Mouse (Mus musculus) forebrain, embryonic 11.5 days (tissue): ENCODE results near the gene Cdc42bpb. TPM values are rescaled to one million over a fixed set of nuclear protein-coding genes. Genes with fewer than 3 reads are reported as not detected.

Experiments
- ATAC-seq: fragments of 200-750 bp; cut with Nextera tagmentation; replicated peaks from 2 replicates; pipeline ENCODE4 v1.8.0; 2017; ENCODE audit warnings: moderate TSS enrichment; ENCODE audit not compliant: low FRiP score
- DNase-seq: peaks from one replicate; pipeline ENCODE4 v3.0.0-alpha.2; 2017; ENCODE audit warnings: low spot score
- H3K27ac ChIP-seq: fragments of 300-500 bp; sonication (generic); 2 replicates; pipeline ENCODE4 v1.5.1; 2014; ENCODE audit warnings: low read depth, low read length
- H3K27me3 ChIP-seq: fragments of 300-500 bp; sonication (generic); 2 replicates; pipeline ENCODE4 v1.6.1; 2014; ENCODE audit warnings: mild to moderate bottlenecking, low read length, mixed read lengths; ENCODE audit not compliant: control insufficient read depth, insufficient read depth
- H3K36me3 ChIP-seq: fragments of 300-500 bp; sonication (generic); 2 replicates; pipeline ENCODE4 v1.6.1; 2014; ENCODE audit warnings: mild to moderate bottlenecking, low read length, moderate library complexity, mixed read lengths; ENCODE audit not compliant: control insufficient read depth, insufficient read depth
- H3K4me1 ChIP-seq: fragments of 300-500 bp; sonication (generic); replicated peaks from 2 replicates; pipeline ENCODE4 v1.6.1; 2014; ENCODE audit warnings: low read length, mixed read lengths; ENCODE audit not compliant: control insufficient read depth, insufficient read depth
- H3K4me2 ChIP-seq: fragments of 300-500 bp; sonication (generic); 2 replicates; pipeline ENCODE4 v1.6.1; 2014; ENCODE audit warnings: low read depth, mild to moderate bottlenecking, low read length, moderate library complexity, mixed read lengths; ENCODE audit not compliant: severe bottlenecking
- H3K4me3 ChIP-seq: fragments of 300-500 bp; sonication (generic); 2 replicates; pipeline ENCODE4 v1.5.1; 2014; ENCODE audit warnings: low read depth, low read length
- H3K9ac ChIP-seq: fragments of 300-500 bp; sonication (generic); 2 replicates; pipeline ENCODE4 v1.6.1; 2014; ENCODE audit warnings: low read length
- H3K9me3 ChIP-seq: fragments of 300-500 bp; sonication (generic); 2 replicates; pipeline ENCODE4 v1.6.1; 2016; ENCODE audit warnings: low read length, mixed read lengths; ENCODE audit not compliant: control insufficient read depth
- WGBS: fragments of 180-500 bp; shearing (Covaris S2); extraction: QIAGEN DNeasy Blood & Tissue Kit; methylation state at CpG from one replicate; pipeline ENCODE4 v1.1.7; 2014; 5-methylcytosine and 5-hydroxymethylcytosine counted together
- polyA plus RNA-seq: library from polyadenylated mRNA; unstranded; fragments of >200 nt; fragmentation: Nextera tagmentation; extraction: Ambion mirVana; gene quantifications from 2 replicates; pipeline ENCODE4 v1.2.1, GENCODE M21; 2014

The Cdc42bpb gene
- polyA plus RNA-seq, 1 experiment from 2014 or later = 44.0 TPM

DNA sequence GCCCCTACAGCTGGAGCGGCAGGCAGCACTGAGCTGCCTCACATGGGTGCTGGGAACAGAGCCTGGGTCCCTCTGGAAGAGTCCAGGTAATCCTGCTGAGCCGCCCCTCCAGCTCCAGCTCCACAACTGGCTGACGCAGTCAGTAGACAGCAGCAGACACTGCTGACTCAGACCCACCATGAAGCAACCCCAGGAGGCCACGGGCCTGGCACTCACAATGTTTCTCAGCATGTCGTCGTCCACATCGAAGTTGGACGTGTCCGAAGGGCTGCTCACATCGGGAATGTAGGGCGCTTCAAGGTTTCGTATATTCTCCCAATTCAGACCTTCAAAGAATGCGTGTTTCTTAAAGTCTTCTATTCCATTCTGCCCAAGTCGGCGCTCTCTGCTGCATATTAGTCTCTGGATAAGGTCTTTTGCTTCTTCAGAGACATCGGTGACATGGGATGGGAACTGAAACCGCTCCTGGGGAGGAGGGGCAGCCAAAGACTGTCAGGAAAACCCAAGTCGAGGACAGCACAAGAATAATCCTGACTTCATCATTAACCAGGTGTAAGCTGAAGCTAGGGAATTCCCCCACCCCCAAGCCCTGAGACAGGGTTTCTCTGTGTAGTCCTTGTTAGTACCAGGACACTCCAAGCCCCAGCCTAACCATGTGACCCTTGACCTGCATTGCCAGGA lies 51.6 kb downstream of the Cdc42bpb start:
- no peak for ATAC-seq
- DNase-seq = no peak
- H3K4me3 ChIP-seq = no peak overlapping the region
- no peaks in the 10 kb centered on the region for H3K9me3 ChIP-seq
- no peak overlapping the region for H3K4me2 ChIP-seq
- no peak overlapping the region for H3K27ac ChIP-seq
- H3K9ac ChIP-seq = no peak overlapping the region
- 94% methylated on average over 18 of the region's 18 CpGs for WGBS
- peaks cover 17% of the 10 kb centered on the region; the same call in 1 of the 2 replicates for H3K36me3 ChIP-seq
- no peaks in the 10 kb centered on the region for H3K27me3 ChIP-seq
- H3K4me1 ChIP-seq = no peaks in the 10 kb centered on the region

DNA sequence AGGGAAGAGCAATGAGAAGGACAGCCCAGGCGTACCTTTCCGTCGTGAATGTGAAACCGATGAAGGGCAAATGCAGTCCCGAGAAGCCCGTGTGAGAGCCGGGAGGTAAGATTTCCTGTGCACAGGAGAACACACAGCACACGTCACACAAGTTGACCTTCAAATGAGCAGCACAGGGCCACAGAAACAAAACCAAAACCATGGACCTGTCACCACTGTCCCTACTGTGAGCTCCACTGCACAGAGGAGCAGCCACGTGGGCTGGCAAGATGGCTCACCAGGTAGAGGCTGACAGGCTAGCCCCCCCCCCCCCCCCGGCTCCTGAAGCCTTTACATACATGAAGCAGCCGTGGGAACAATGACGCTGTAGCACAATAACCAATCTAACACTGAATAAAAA lies 52.6 kb downstream of the Cdc42bpb start:
- Histone ChIP-seq H3K9me3 (no peaks in the 10 kb centered on the region), H3K9ac (no peak overlapping the region), H3K27ac (no peak overlapping the region), H3K27me3 (no peaks in the 10 kb centered on the region), H3K4me2 (no peak overlapping the region), H3K4me3 (no peak overlapping the region), H3K36me3 (peaks cover 17% of the 10 kb centered on the region; the same call in 1 of the 2 replicates), H3K4me1 (no peaks in the 10 kb centered on the region)
- WGBS = 95% methylated on average over 12 of the region's 12 CpGs
- ATAC-seq (no peak), DNase-seq (no peak)

DNA sequence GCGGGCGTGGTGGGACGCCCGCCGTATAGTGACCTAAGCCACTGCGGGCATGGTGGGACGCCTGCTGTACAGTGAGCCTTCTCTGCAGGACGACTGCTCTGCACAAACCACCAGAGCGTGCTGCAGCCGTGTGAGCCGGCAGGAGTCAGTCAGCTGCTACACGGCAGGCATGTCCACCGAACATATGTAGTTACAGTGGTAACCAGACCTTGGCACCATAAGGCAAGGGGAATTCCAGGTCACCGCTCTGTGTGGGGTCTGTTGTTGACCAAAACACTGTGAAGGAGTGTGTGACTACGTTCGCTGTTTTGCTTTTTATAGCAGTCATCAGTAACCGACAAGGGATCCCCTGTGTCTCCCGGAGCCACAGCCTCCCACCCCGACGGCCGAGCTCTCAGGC lies 53.0 kb downstream of the Cdc42bpb start:
- ATAC-seq (no peak), DNase-seq (no peak)
- WGBS = 96% methylated on average over 21 of the region's 21 CpGs
- no peak overlapping the region for H3K27ac ChIP-seq
- peaks cover 13% of the 10 kb centered on the region for H3K36me3 ChIP-seq
- H3K9ac ChIP-seq = no peak overlapping the region
- H3K9me3 ChIP-seq = no peaks in the 10 kb centered on the region
- H3K27me3 ChIP-seq = no peaks in the 10 kb centered on the region
- H3K4me3 ChIP-seq = no peak overlapping the region
- H3K4me2 ChIP-seq = no peak overlapping the region
- no peaks in the 10 kb centered on the region for H3K4me1 ChIP-seq

DNA sequence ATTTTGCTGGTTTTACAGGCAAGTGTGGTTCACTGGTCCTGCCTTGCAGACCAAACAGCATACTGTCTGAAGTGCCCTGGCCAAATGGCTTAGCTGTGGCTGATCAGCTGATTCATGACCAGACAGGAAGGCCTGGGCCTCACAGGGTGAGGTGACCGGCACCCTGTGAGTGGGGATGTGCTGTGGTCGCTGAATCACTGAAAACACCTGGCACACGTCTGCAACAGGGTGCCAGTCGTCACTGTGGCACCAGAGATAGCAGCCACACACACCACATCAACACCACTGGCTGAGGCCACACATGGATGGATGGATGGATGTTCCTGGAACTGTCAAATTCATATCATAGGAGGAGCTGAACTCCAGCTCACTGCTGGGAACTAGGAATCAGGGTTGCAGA lies 54.1 kb downstream of the Cdc42bpb start:
- no peak overlapping the region for H3K4me3 ChIP-seq
- DNase-seq = no peak
- H3K36me3 ChIP-seq = peaks cover 19% of the 10 kb centered on the region
- H3K4me1 ChIP-seq = no peaks in the 10 kb centered on the region
- ATAC-seq = no peak
- no peak overlapping the region for H3K9ac ChIP-seq
- no peaks in the 10 kb centered on the region for H3K9me3 ChIP-seq
- H3K27me3 ChIP-seq = no peaks in the 10 kb centered on the region
- no peak overlapping the region for H3K4me2 ChIP-seq
- WGBS = 93% methylated on average over 4 of the region's 4 CpGs
- no peak overlapping the region for H3K27ac ChIP-seq

DNA sequence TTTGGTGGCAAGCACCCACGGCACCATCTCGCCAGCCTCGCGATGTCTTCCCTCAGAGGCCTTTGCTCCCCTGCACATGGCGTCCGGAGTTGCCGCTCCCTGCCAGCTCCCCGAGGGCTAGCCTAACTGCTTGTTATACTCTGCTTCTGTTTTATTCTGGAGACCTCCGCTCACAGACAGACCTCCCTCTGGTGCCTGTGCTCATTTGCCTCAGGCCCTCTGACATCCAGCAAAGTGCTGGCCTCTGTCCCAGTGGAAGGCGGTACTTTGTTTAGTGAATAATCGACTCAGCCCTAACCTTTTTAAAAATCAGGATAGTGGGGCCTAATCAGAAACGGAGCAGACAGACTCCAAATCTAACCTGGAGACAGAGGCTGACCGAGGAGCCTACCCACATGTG lies 55.7 kb downstream of the Cdc42bpb start:
- Histone ChIP-seq H3K27ac (no peak overlapping the region), H3K4me3 (no peak overlapping the region), H3K36me3 (peaks cover 27% of the 10 kb centered on the region), H3K27me3 (no peaks in the 10 kb centered on the region), H3K9ac (no peak overlapping the region), H3K4me2 (no peak overlapping the region), H3K9me3 (no peaks in the 10 kb centered on the region), H3K4me1 (no peaks in the 10 kb centered on the region)
- 90% methylated on average over 13 of the region's 13 CpGs for WGBS
- ATAC-seq (no peak), DNase-seq (no peak)

DNA sequence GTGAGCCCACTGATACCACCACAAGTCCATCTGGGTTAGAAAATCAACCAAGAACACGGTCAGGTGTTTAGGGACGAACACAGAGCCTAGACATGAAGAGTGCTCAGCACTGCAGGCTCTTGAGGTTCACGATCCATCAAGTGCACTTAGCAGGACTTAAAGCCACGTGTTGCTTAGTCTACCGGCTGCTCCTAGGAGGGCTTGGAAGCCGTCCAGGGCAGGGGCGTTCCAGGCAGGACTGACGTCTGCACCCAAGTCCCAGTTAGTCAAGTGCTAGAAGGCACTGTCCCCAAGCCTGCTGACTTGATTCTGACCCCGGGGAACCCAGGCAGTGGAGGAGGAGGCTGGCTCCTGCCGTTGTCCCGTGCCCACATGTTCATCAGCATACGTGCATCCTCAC lies 57.0 kb downstream of the Cdc42bpb start:
- DNase-seq (no peak), ATAC-seq (no peak)
- Histone ChIP-seq H3K4me3 (no peak overlapping the region), H3K9me3 (no peaks in the 10 kb centered on the region), H3K27me3 (no peaks in the 10 kb centered on the region), H3K27ac (no peak overlapping the region), H3K36me3 (peaks cover 31% of the 10 kb centered on the region), H3K9ac (no peak overlapping the region), H3K4me1 (no peaks in the 10 kb centered on the region), H3K4me2 (no peak overlapping the region)
- WGBS = 95% methylated on average over 12 of the region's 12 CpGs

DNA sequence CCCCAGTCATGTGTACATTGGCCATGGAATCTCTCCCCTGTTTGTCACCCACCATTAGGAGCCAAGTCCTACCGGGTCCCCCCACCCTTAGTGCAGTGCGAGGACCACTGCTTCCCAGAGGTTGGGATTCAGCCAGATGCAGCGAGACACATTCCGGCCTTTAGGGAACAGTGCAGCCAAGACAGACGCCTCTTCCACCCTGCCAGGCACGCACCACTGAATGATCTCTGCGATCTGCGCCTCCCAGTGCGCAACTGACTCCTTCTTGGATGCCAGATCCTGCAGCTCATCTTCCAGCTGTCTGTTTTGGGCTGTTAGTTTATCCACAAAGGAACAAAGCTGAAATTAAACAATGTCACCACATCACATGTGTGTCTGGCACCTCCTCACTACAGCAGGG lies 59.8 kb downstream of the Cdc42bpb start:
- Histone ChIP-seq H3K27me3 (no peaks in the 10 kb centered on the region), H3K9me3 (no peaks in the 10 kb centered on the region), H3K4me2 (no peak overlapping the region), H3K36me3 (peaks cover 27% of the 10 kb centered on the region), H3K27ac (no peak overlapping the region), H3K4me3 (no peak overlapping the region), H3K4me1 (no peaks in the 10 kb centered on the region), H3K9ac (no peak overlapping the region)
- DNase-seq (no peak), ATAC-seq (no peak)
- 95% methylated on average over 9 of the region's 9 CpGs for WGBS

DNA sequence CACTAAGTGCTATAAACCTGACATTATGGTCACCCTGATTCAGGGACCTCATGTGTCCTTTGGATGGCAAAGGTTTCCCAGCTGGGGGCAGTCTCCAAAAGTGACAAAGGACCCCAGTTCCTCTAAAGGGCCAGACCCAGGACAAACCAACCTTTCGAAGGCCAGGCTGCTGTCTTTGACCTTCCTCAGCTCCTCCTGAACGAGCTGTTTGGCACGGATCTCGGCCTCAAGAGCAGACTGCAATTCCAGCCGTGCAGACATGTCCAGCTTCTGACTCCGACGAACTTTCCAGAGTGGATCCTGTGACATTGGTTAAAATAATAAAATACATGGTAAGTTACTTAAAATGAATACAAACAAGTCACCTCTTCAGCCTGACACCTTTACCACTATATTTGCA lies 63.2 kb downstream of the Cdc42bpb start:
- H3K4me3 ChIP-seq = no peak overlapping the region
- DNase-seq (no peak), ATAC-seq (no peak)
- H3K36me3 ChIP-seq = peaks cover 21% of the 10 kb centered on the region
- H3K27ac ChIP-seq = no peak overlapping the region
- 95% methylated on average over 7 of the region's 7 CpGs for WGBS
- no peak overlapping the region for H3K9ac ChIP-seq
- H3K27me3 ChIP-seq = no peaks in the 10 kb centered on the region
- no peaks in the 10 kb centered on the region for H3K9me3 ChIP-seq
- H3K4me1 ChIP-seq = no peaks in the 10 kb centered on the region
- H3K4me2 ChIP-seq = no peak overlapping the region

DNA sequence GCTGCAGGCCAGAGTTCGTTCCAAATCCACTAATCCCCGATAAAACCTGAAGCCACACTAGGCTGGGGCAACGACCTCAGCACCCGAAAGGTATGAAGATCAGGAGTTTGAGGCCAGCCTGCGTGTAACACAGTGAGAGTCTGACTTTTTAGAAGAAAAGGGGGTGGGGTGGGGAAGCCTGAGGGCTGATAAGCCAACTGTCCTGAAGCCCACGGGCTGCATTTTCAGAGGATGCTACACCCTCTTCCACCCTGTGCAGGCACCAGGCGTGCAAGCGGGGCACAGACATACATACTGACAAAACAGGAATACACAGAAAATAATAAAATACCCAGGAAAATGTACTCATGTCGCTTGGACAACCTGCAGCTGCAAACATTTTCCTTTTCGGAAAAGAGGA lies 65.7 kb downstream of the Cdc42bpb start:
- ATAC-seq (no peak), DNase-seq (no peak)
- Histone ChIP-seq H3K4me3 (no peak overlapping the region), H3K36me3 (peaks cover 9% of the 10 kb centered on the region; the same call in 1 of the 2 replicates), H3K27me3 (no peaks in the 10 kb centered on the region), H3K4me1 (no peaks in the 10 kb centered on the region), H3K9me3 (no peaks in the 10 kb centered on the region), H3K27ac (no peak overlapping the region), H3K9ac (no peak overlapping the region), H3K4me2 (no peak overlapping the region)
- WGBS = 96% methylated on average over 10 of the region's 10 CpGs
